In genomic region chr13:107910125-107910524, GRCm38 (mm10) we compare ENCODE assay signal across 21 mouse cellular contexts.
A peak's percentile ranks its signal among the peaks of the same experiment; 100 is the strongest.
DNase-seq lines count a peak whose midpoint lies in the region; ATAC-seq and TF ChIP-seq lines count a peak whose summit lies in the region.
"Had no signal": no experiment of that assay in that cellular context is flagged by ENCODE, and none has a peak within 500 bp of the region (broad histone marks: within the 10 kb centered on the region; RNA-seq: fewer than 3 reads in every experiment).

No protein-coding gene starts in this region.

- TF ChIP-seq POLR2A in embryonic fibroblast, embryonic 13.5 days (IDR thresholded peaks at IDR 0.05; ENCODE audit: low read depth, low read length): no peak

- no peak for TF ChIP-seq CTCF in embryonic fibroblast, embryonic 13.5 days (IDR thresholded peaks at IDR 0.05; ENCODE audit: borderline replicate concordance, insufficient read depth, low read length)

- peak overlapping the region; percentile 23; the same call in 1 of the 2 replicates for H3K4me2 ChIP-seq in intestine, embryonic 14.5 days (ENCODE audit: low read length)
- H3K4me2 ChIP-seq in intestine, embryonic 15.5 days (replicated peaks): no peak overlapping the region
- peak overlapping the region; percentile 2; the same call in 1 of the 2 replicates for H3K4me2 ChIP-seq in lung, embryonic 16.5 days (ENCODE audit: low read depth, low read length)
- H3K4me2 ChIP-seq: embryonic facial prominence, embryonic 12.5 days; forebrain, embryonic 13.5 days; heart, embryonic 12.5 days had no signal

- peaks cover 8% of the 10 kb centered on the region for H3K4me1 ChIP-seq in intestine, embryonic 14.5 days (replicated peaks; ENCODE audit: control insufficient read depth, insufficient read depth, low read length)
- 0 out of 2 replicates have a peak, but pooled peaks cover 2% of the 10 kb centered on the region for H3K4me1 ChIP-seq in intestine, embryonic 15.5 days (replicated peaks)
- H3K4me1 ChIP-seq in lung, embryonic 16.5 days (replicated peaks; ENCODE audit: control insufficient read depth, insufficient read depth, low read length): 0 out of 2 replicates have a peak, but pooled peaks cover 4% of the 10 kb centered on the region
- peaks cover 3% of the 10 kb centered on the region; the same call in 1 of the 2 replicates for H3K4me1 ChIP-seq in embryonic fibroblast, embryonic 13.5 days (ENCODE audit: control insufficient read depth, insufficient read depth, low read length)
- H3K4me1 ChIP-seq: heart, embryonic 12.5 days had no signal

- no peaks in the 10 kb centered on the region for H3K36me3 ChIP-seq in intestine, embryonic 14.5 days (ENCODE audit: control insufficient read depth, insufficient read depth, low read length)
- no peaks in the 10 kb centered on the region for H3K36me3 ChIP-seq in intestine, embryonic 15.5 days
- H3K36me3 ChIP-seq in lung, embryonic 16.5 days (ENCODE audit: control insufficient read depth, insufficient read depth, low read length): no peaks in the 10 kb centered on the region
- H3K36me3 ChIP-seq: embryonic facial prominence, embryonic 12.5 days; G1E; heart, embryonic 12.5 days; hindbrain, embryonic 12.5 days had no signal

- WGBS in intestine, embryonic 14.5 days: 31% methylated on average over 7 of the region's 7 CpGs
- 48% methylated on average over 7 of the region's 7 CpGs for WGBS in intestine, embryonic 15.5 days
- 31% methylated on average over 7 of the region's 7 CpGs for WGBS in lung, embryonic 16.5 days

- H3K27me3 ChIP-seq in intestine, embryonic 14.5 days (replicated peaks; ENCODE audit: control insufficient read depth, insufficient read depth, low read length): no peaks in the 10 kb centered on the region
- no peaks in the 10 kb centered on the region for H3K27me3 ChIP-seq in intestine, embryonic 15.5 days (replicated peaks)
- H3K27me3 ChIP-seq in lung, embryonic 16.5 days (ENCODE audit: control insufficient read depth, insufficient read depth, low read depth, low read length): no peaks in the 10 kb centered on the region
- H3K27me3 ChIP-seq: embryonic facial prominence, embryonic 12.5 days; forebrain, embryonic 13.5 days; hindbrain, embryonic 12.5 days had no signal

- no peak for ATAC-seq in intestine, embryonic 14.5 days (replicated peaks; ENCODE audit: low FRiP score, low TSS enrichment, low read depth)
- ATAC-seq in intestine, embryonic 15.5 days: no peak
- ATAC-seq in lung, embryonic 16.5 days (ENCODE audit: low read depth): no peak
- ATAC-seq: forebrain, embryonic 13.5 days; forebrain, postnatal 0 days had no signal

- no peak overlapping the region for H3K4me3 ChIP-seq in intestine, embryonic 14.5 days (ENCODE audit: low read depth, low read length)
- H3K4me3 ChIP-seq in intestine, embryonic 15.5 days (replicated peaks): no peak overlapping the region
- H3K4me3 ChIP-seq in lung, embryonic 16.5 days (ENCODE audit: low read length): no peak overlapping the region
- H3K4me3 ChIP-seq in embryonic fibroblast, embryonic 13.5 days (ENCODE audit: insufficient read depth, low read length): no peak overlapping the region
- H3K4me3 ChIP-seq: embryonic facial prominence, embryonic 12.5 days; forebrain, embryonic 13.5 days; heart, embryonic 12.5 days; hindbrain, embryonic 12.5 days had no signal

- no peak overlapping the region for H3K27ac ChIP-seq in intestine, embryonic 14.5 days (ENCODE audit: low read depth)
- no peak overlapping the region for H3K27ac ChIP-seq in intestine, embryonic 15.5 days
- H3K27ac ChIP-seq in lung, embryonic 16.5 days (ENCODE audit: low read length): no peak overlapping the region
- peak overlapping the region; percentile 51 for H3K27ac ChIP-seq in embryonic fibroblast, embryonic 13.5 days (ENCODE audit: insufficient read depth, low read length)
- H3K27ac ChIP-seq: embryonic facial prominence, embryonic 12.5 days; forebrain, embryonic 13.5 days; hindbrain, embryonic 12.5 days had no signal

- no peak for DNase-seq in intestine, embryonic 14.5 days (ENCODE audit: low spot score)
- DNase-seq in lung, postnatal 25 days (ENCODE audit: low spot score): no peak
- peak; percentile 6 for DNase-seq in brain, adult 2 months (ENCODE audit: low read depth, low spot score)
- DNase-seq in spleen, adult 18-20 months: no peak
- DNase-seq in gastrocnemius, postnatal 4 days (ENCODE audit: low spot score in 2 of 2): no peak
- DNase-seq: adrenal gland, adult 8-10 months; adrenal gland, postnatal 36 days; cerebellum, adult 11 months; cerebellum, adult 8-10 months; cerebellum, postnatal 14 days; embryo, embryonic 11 days; forebrain, postnatal 0 days; gastrocnemius, postnatal 14 days had no signal

- H3K9ac ChIP-seq in intestine, embryonic 14.5 days (ENCODE audit: low read length): no peak overlapping the region
- no peak overlapping the region for H3K9ac ChIP-seq in intestine, embryonic 15.5 days
- H3K9ac ChIP-seq in lung, embryonic 16.5 days (ENCODE audit: low read length): no peak overlapping the region
- H3K9ac ChIP-seq: embryonic facial prominence, embryonic 12.5 days; forebrain, embryonic 13.5 days; forebrain, postnatal 0 days; heart, embryonic 12.5 days; hindbrain, embryonic 12.5 days had no signal

- no peaks in the 10 kb centered on the region for H3K9me3 ChIP-seq in intestine, embryonic 14.5 days (ENCODE audit: control insufficient read depth, low read length)
- no peaks in the 10 kb centered on the region for H3K9me3 ChIP-seq in intestine, embryonic 15.5 days
- no peaks in the 10 kb centered on the region for H3K9me3 ChIP-seq in lung, embryonic 16.5 days (ENCODE audit: control insufficient read depth, low read length)
- H3K9me3 ChIP-seq: embryonic facial prominence, embryonic 12.5 days; forebrain, embryonic 13.5 days; hindbrain, embryonic 12.5 days had no signal
